Mouse (Mus musculus) neural tube, embryonic 12.5 days (tissue): ENCODE measurements at regions not wholly inside any gene's neighbourhood (a gene's known extent, or its start where the extent isn't known, plus 50 kb on each side); places are given as distances from the start of the nearest gene placed in this dataset.

Source experiments
- ATAC-seq: fragments of 200-750 bp; cut with Nextera tagmentation; 2 replicates; pipeline ENCODE4 v1.8.0; 2017; ENCODE audit warnings: low read depth, mild to moderate bottlenecking, moderate TSS enrichment, moderate library complexity; ENCODE audit not compliant: low FRiP score
- H3K27ac ChIP-seq: fragments of 300-500 bp; sonication (generic); 2 replicates; pipeline ENCODE4 v1.5.1; 2016
- H3K27me3 ChIP-seq: fragments of 300-500 bp; sonication (generic); replicated peaks from 2 replicates; pipeline ENCODE4 v1.6.1; 2016; ENCODE audit warnings: mild to moderate bottlenecking
- H3K36me3 ChIP-seq: fragments of 300-500 bp; sonication (generic); 2 replicates; pipeline ENCODE4 v1.6.1; 2016; ENCODE audit warnings: mild to moderate bottlenecking
- H3K4me1 ChIP-seq: fragments of 300-500 bp; sonication (generic); 2 replicates; pipeline ENCODE4 v1.6.1; 2016
- H3K4me2 ChIP-seq: fragments of 300-500 bp; sonication (generic); replicated peaks from 2 replicates; pipeline ENCODE4 v1.6.1; 2016; ENCODE audit warnings: mild to moderate bottlenecking
- H3K4me3 ChIP-seq: fragments of 300-500 bp; sonication (generic); 2 replicates; pipeline ENCODE4 v1.5.1; 2016
- H3K9ac ChIP-seq: fragments of 300-500 bp; sonication (generic); 2 replicates; pipeline ENCODE4 v1.6.1; 2016; ENCODE audit warnings: mild to moderate bottlenecking
- H3K9me3 ChIP-seq: fragments of 300-500 bp; sonication (generic); 2 replicates; pipeline ENCODE4 v1.6.1; 2016; ENCODE audit warnings: mild to moderate bottlenecking
- WGBS: fragments of 180-500 bp; shearing (Covaris S2); methylation state at CpG from one replicate; pipeline ENCODE4 v1.1.7; 2016; 5-methylcytosine and 5-hydroxymethylcytosine counted together

DNA sequence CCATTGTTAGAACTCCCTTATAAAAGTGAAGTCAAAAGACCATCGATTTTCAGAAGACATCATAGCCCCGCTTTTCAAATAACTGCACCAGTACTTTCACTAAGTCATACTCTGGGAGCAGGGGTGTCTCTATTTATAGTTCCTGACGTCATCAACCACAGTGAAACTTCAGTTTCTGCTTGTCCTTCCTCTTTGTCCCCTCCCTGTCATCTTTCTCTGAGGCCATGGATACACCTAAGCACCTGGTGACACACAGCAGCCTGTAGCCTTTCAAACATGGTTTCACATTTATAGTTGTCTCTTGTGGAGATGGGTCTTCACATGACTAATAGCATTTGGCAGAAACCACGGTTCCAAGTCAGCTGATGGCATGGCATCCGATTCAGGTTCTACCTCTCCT, 277.2 kb downstream of the 4933412E24Rik start:
- H3K4me3 ChIP-seq, result no peak overlapping the region
- H3K36me3 ChIP-seq, result no peaks in the 10 kb centered on the region
- H3K9ac ChIP-seq, result no peak overlapping the region
- ATAC-seq, result no peak
- H3K27ac ChIP-seq, result no peak overlapping the region
- no peaks in the 10 kb centered on the region for H3K9me3 ChIP-seq
- 90% methylated on average over 5 of the region's 5 CpGs for WGBS
- no peaks in the 10 kb centered on the region for H3K27me3 ChIP-seq
- H3K4me1 ChIP-seq, result no peaks in the 10 kb centered on the region
- H3K4me2 ChIP-seq, result no peak overlapping the region

GRCm38 (mm10) chr15:59737247-59737646, 279.2 kb downstream of the 4933412E24Rik start:
- H3K4me2 ChIP-seq, result no peak overlapping the region
- no peaks in the 10 kb centered on the region for H3K27me3 ChIP-seq
- H3K9me3 ChIP-seq, result no peaks in the 10 kb centered on the region
- no peak overlapping the region for H3K4me3 ChIP-seq
- H3K4me1 ChIP-seq, result no peaks in the 10 kb centered on the region
- ATAC-seq, result no peak
- H3K9ac ChIP-seq, result no peak overlapping the region
- WGBS, result 86% methylated on average over 4 of the region's 4 CpGs
- H3K36me3 ChIP-seq, result no peaks in the 10 kb centered on the region
- H3K27ac ChIP-seq, result no peak overlapping the region

DNA sequence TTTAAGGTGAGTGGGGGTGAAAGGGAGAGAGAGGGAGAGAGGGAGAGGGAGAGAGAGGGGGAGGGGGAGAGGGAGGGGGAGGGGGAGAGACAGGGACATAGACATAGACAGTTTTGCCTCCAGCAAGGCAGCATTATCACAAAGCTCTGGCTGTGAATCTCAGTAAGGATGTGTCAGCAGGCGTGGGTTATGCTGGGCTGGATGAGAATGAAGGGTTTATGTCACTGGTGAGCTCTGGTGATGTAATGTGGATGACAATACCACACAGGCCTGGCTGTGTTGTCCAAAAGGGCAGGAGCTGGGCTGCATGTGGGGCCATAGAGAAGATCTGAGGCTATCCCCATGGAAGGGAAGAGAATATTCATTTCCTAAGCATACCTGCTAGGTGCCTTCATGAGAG, 282.0 kb downstream of the 4933412E24Rik start:
- H3K4me3 ChIP-seq, result no peak overlapping the region
- H3K36me3 ChIP-seq, result no peaks in the 10 kb centered on the region
- H3K9me3 ChIP-seq, result no peaks in the 10 kb centered on the region
- 83% methylated on average over 1 of the region's 1 CpGs for WGBS
- H3K4me1 ChIP-seq, result no peaks in the 10 kb centered on the region
- ATAC-seq, result no peak
- no peaks in the 10 kb centered on the region for H3K27me3 ChIP-seq
- no peak overlapping the region for H3K27ac ChIP-seq
- no peak overlapping the region for H3K9ac ChIP-seq
- H3K4me2 ChIP-seq, result no peak overlapping the region

- Histone ChIP-seq H3K27ac (no peak overlapping the region), H3K9ac (no peak overlapping the region), H3K4me1 (no peaks in the 10 kb centered on the region), H3K36me3 (no peaks in the 10 kb centered on the region), H3K4me2 (no peak overlapping the region), H3K9me3 (no peaks in the 10 kb centered on the region), H3K4me3 (no peak overlapping the region), H3K27me3 (no peaks in the 10 kb centered on the region)
- 90% methylated on average over 3 of the region's 3 CpGs for WGBS
- ATAC-seq, result no peak
These were observed 282.5 kb downstream of the 4933412E24Rik start for GRCm38 (mm10) chr15:59733932-59734331.

- Histone ChIP-seq H3K9me3 (no peaks in the 10 kb centered on the region), H3K27ac (no peak overlapping the region), H3K4me2 (no peak overlapping the region), H3K4me3 (no peak overlapping the region), H3K4me1 (no peaks in the 10 kb centered on the region), H3K27me3 (no peaks in the 10 kb centered on the region), H3K36me3 (no peaks in the 10 kb centered on the region), H3K9ac (no peak overlapping the region)
- ATAC-seq, result no peak
- 79% methylated on average over 12 of the region's 12 CpGs for WGBS
These were observed 283.2 kb downstream of the 4933412E24Rik start for GRCm38 (mm10) chr15:59733031-59733810.

GRCm38 (mm10) chr15:59731129-59731528, 285.3 kb downstream of the 4933412E24Rik start:
- WGBS, result 85% methylated on average over 8 of the region's 8 CpGs
- H3K9ac ChIP-seq, result no peak overlapping the region
- H3K9me3 ChIP-seq, result no peaks in the 10 kb centered on the region
- no peak for ATAC-seq
- no peaks in the 10 kb centered on the region for H3K27me3 ChIP-seq
- no peak overlapping the region for H3K4me3 ChIP-seq
- H3K36me3 ChIP-seq, result no peaks in the 10 kb centered on the region
- no peaks in the 10 kb centered on the region for H3K4me1 ChIP-seq
- no peak overlapping the region for H3K4me2 ChIP-seq
- H3K27ac ChIP-seq, result no peak overlapping the region

DNA sequence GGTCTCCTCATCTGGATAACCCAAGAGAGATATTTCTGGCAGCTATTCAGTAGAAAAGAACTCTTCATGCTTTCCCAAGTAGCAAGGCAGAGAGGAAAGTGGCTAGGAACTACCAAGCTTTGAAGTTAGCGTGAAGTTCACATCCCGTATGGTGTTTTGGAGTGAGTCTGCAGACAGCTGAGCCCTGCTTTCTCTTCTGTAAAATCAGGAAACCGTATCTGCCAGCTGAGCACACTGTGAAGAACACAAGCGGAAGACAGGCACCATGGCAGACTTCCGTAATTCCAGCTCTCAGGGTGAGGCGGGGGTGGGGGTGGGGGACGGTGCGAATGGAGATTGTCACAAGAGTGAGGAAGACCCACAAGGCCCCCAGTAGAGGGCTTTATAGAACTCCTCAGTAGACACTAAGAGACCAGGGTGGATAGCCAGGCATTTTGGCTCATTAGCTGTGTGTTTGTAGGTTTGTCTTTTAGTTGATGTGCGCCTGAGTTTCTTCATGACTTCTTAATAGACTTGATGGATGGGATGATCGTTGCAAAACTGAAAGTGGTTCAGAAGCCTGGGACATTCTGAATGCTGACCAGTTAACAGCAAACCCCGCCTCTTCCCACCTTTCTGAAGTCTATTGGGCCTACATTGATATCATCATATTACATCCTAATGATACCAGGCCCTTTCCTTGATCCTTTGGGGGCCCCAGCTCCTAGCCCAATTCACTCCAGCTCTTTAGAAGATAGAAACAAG, 287.4 kb downstream of the 4933412E24Rik start:
- 88% methylated on average over 11 of the region's 11 CpGs for WGBS
- Histone ChIP-seq H3K27me3 (no peaks in the 10 kb centered on the region), H3K4me1 (no peaks in the 10 kb centered on the region)

DNA sequence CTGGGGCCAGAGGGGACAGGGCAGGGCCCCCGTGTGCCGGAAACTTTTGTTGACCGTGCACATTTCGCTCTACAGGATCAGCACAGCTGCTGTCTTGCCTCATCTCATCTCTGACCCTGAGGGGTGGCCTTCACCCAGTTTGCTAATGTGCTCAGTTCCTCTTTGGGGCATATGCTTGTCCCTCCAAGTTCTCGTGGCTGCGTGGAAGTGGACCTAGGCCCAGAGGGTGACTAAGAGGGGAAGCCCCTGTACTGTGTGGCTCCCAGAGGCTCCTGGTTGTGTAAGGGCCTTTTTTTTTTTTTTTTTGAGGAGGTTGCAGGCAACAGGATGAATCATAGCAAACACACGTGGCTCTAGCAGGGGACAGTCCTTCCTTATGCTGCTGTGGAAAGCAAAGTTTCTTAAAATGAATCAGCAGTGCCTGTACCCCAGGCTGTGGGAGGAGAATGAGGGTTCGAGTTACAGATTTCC, 288.2 kb downstream of the 4933412E24Rik start:
- no peak for ATAC-seq
- H3K4me2 ChIP-seq, result no peak overlapping the region

More for the DNA sequence above, 287.4 kb downstream of the 4933412E24Rik start:
- H3K36me3 ChIP-seq, result no peaks in the 10 kb centered on the region
- H3K9me3 ChIP-seq, result no peaks in the 10 kb centered on the region
- no peak overlapping the region for H3K27ac ChIP-seq
- no peak overlapping the region for H3K4me3 ChIP-seq
- no peak overlapping the region for H3K4me2 ChIP-seq
- no peak for ATAC-seq
- no peak overlapping the region for H3K9ac ChIP-seq

GRCm38 (mm10) chr15:59725881-59726280, 290.5 kb downstream of the 4933412E24Rik start:
- no peak overlapping the region for H3K4me3 ChIP-seq
- no peaks in the 10 kb centered on the region for H3K27me3 ChIP-seq
- WGBS, result 84% methylated on average over 4 of the region's 4 CpGs
- no peaks in the 10 kb centered on the region for H3K9me3 ChIP-seq
- H3K36me3 ChIP-seq, result no peaks in the 10 kb centered on the region
- ATAC-seq, result no peak
- no peak overlapping the region for H3K9ac ChIP-seq
- H3K27ac ChIP-seq, result no peak overlapping the region
- H3K4me2 ChIP-seq, result no peak overlapping the region
- H3K4me1 ChIP-seq, result no peaks in the 10 kb centered on the region

More for the DNA sequence above, 288.2 kb downstream of the 4933412E24Rik start:
- Histone ChIP-seq H3K27ac (no peak overlapping the region), H3K4me1 (no peaks in the 10 kb centered on the region), H3K27me3 (no peaks in the 10 kb centered on the region), H3K9me3 (no peaks in the 10 kb centered on the region), H3K36me3 (no peaks in the 10 kb centered on the region), H3K4me3 (no peak overlapping the region), H3K9ac (no peak overlapping the region)
- 70% methylated on average over 8 of the region's 8 CpGs for WGBS

DNA sequence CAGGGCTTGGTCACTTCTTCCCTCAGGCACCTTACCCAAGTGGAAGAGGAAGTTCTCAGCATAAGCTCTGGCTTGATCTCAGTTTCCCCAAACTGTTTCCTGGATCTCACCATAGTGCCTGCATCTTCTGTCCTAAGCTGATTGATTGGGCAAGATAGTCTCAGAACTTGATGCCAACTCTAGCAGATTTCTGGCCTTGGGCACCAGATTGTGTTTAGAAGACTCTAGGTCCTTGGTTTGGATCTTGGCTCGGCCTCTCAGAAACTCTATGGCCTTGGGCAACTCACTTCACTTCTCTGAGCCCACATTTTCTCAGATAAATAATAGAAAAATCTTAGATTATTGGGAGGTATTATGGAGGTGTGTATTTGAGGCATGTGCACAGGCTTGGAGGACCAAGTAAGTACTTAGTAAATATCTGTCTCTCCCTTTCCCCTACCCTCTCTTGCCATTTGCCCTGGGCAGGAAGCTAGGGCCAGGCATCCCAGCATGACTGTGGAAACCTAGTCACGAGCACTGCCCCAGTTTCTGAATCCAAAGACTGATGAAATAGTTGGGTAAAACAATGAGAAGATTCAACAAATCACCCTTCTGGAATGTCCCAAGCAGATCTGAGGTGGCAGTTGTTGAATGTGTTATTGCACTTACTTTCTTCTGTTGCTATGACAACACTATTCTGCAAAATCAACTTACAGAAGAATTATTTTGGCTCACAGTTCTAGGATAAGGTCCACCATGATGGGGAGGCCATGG, 293.6 kb downstream of the 4933412E24Rik start:
- Histone ChIP-seq H3K9me3 (no peaks in the 10 kb centered on the region), H3K36me3 (no peaks in the 10 kb centered on the region), H3K27me3 (no peaks in the 10 kb centered on the region), H3K27ac (no peak overlapping the region), H3K9ac (no peak overlapping the region), H3K4me1 (no peaks in the 10 kb centered on the region), H3K4me3 (no peak overlapping the region), H3K4me2 (no peak overlapping the region)
- ATAC-seq, result no peak
- WGBS, result 83% methylated on average over 2 of the region's 2 CpGs

GRCm38 (mm10) chr15:59721420-59721819, 295.0 kb downstream of the 4933412E24Rik start:
- Histone ChIP-seq H3K4me1 (no peaks in the 10 kb centered on the region), H3K9me3 (no peaks in the 10 kb centered on the region), H3K4me2 (no peak overlapping the region), H3K9ac (no peak overlapping the region), H3K27ac (no peak overlapping the region), H3K36me3 (no peaks in the 10 kb centered on the region), H3K27me3 (no peaks in the 10 kb centered on the region), H3K4me3 (no peak overlapping the region)
- no peak for ATAC-seq
- WGBS, result 85% methylated on average over 4 of the region's 4 CpGs

DNA sequence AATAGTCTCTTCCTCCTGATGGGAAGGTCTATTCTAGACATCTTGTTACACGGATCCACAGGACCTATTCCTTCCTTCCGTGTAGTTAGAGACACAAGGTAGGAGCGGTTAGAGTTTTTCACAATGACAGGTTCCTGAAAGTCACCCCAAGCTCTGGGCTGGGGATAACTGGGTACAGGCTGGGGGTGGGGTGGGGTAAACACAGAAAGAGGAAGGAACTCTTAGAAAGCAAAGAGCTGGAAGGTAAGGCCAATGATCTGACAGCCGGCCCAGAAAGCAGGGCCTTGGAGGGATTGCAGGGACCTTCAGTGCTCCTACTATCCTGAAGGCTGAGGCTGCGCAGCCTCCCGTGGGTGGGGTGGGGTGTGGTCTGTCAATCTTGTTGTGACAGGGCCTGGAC, 295.4 kb downstream of the 4933412E24Rik start:
- no peak for ATAC-seq
- H3K36me3 ChIP-seq, result no peaks in the 10 kb centered on the region
- no peaks in the 10 kb centered on the region for H3K27me3 ChIP-seq
- no peaks in the 10 kb centered on the region for H3K4me1 ChIP-seq
- no peak overlapping the region for H3K27ac ChIP-seq
- no peaks in the 10 kb centered on the region for H3K9me3 ChIP-seq
- 86% methylated on average over 6 of the region's 6 CpGs for WGBS
- no peak overlapping the region for H3K9ac ChIP-seq
- no peak overlapping the region for H3K4me2 ChIP-seq
- no peak overlapping the region for H3K4me3 ChIP-seq
